Mouse (Mus musculus) limb, embryonic 14.5 days (tissue): ENCODE measurements around the gene Tex47. TPM values are rescaled to one million over a fixed set of nuclear protein-coding genes. Genes with fewer than 3 reads are reported as not detected.

Experiments
- ATAC-seq: fragments of 200-750 bp; cut with Nextera tagmentation; 2 replicates; pipeline ENCODE4 v1.8.0; 2017; ENCODE audit warnings: low read depth, moderate number of reproducible peaks, moderate TSS enrichment; ENCODE audit not compliant: low FRiP score
- DNase-seq: peaks from one replicate; pipeline ENCODE4 v3.0.0-alpha.2; 2015; ENCODE audit warnings: low spot score
- H3K27ac ChIP-seq: fragments of 300-500 bp; sonication (generic); replicated peaks from 2 replicates; pipeline ENCODE4 v1.5.1; 2014; ENCODE audit warnings: low read depth, mild to moderate bottlenecking, low read length, moderate library complexity, mixed read lengths
- H3K27me3 ChIP-seq: fragments of 300-500 bp; sonication (generic); 2 replicates; pipeline ENCODE4 v1.6.1; 2014; ENCODE audit warnings: low read length, mixed read lengths; ENCODE audit not compliant: control insufficient read depth, insufficient read depth
- H3K36me3 ChIP-seq: fragments of 300-500 bp; sonication (generic); 2 replicates; pipeline ENCODE4 v1.6.1; 2014; ENCODE audit warnings: mild to moderate bottlenecking, low read length, moderate library complexity, mixed read lengths; ENCODE audit not compliant: control insufficient read depth, insufficient read depth
- H3K4me1 ChIP-seq: fragments of 300-500 bp; sonication (generic); 2 replicates; pipeline ENCODE4 v1.6.1; 2014; ENCODE audit warnings: antibody characterized with exemption, low read length, mixed read lengths; ENCODE audit not compliant: control insufficient read depth, insufficient read depth
- H3K4me2 ChIP-seq: fragments of 300-500 bp; sonication (generic); replicated peaks from 2 replicates; pipeline ENCODE4 v1.6.1; 2014; ENCODE audit warnings: low read depth, mild to moderate bottlenecking, low read length, moderate library complexity; ENCODE audit not compliant: severe bottlenecking
- H3K4me3 ChIP-seq: fragments of 300-500 bp; sonication (generic); replicated peaks from 2 replicates; pipeline ENCODE4 v1.5.1; 2014; ENCODE audit warnings: low read length
- H3K9ac ChIP-seq: fragments of 300-500 bp; sonication (generic); 2 replicates; pipeline ENCODE4 v1.6.1; 2014; ENCODE audit warnings: mild to moderate bottlenecking, low read depth, low read length, moderate library complexity; ENCODE audit not compliant: severe bottlenecking
- H3K9me3 ChIP-seq: fragments of 300-500 bp; sonication (generic); 2 replicates; pipeline ENCODE4 v1.6.1; 2016; ENCODE audit warnings: low read length; ENCODE audit not compliant: control insufficient read depth
- POLR2A ChIP-seq: fragments of 200-500 bp; IDR thresholded peaks from 2 replicates; pipeline ENCODE4 v1.8.0; 2012; ENCODE audit warnings: inconsistent platforms, mild to moderate bottlenecking, moderate library complexity, borderline replicate concordance; ENCODE audit not compliant: insufficient read depth, insufficient read length; ENCODE audit errors: extremely low read depth
- WGBS: fragments of 180-500 bp; shearing (Covaris S2); extraction: QIAGEN DNeasy Blood & Tissue Kit; methylation state at CpG from one replicate; pipeline ENCODE4 v1.1.7; 2014; 5-methylcytosine and 5-hydroxymethylcytosine counted together
- polyA plus RNA-seq, 2 experiments: library from polyadenylated mRNA; depleted of rRNA in 1 of 2; stranded (reverse) in 1 of 2; unstranded in 1 of 2; fragments of >200 nt; fragmentation: Nextera tagmentation in 1 of 2; extraction: Ambion mirVana in 1 of 2; gene quantifications; 2 replicates each; pipeline versions ENCODE4 v1.2.1 to v1.2.3; 2012 to 2014

Gene Tex47
- polyA plus RNA-seq (2012; rRNA removed) (not detected in 2 replicates), polyA plus RNA-seq (2014; fragmentation: Nextera tagmentation; extraction: Ambion mirVana) (0.07 and 0.08 TPM in 2 replicates)

DNA sequence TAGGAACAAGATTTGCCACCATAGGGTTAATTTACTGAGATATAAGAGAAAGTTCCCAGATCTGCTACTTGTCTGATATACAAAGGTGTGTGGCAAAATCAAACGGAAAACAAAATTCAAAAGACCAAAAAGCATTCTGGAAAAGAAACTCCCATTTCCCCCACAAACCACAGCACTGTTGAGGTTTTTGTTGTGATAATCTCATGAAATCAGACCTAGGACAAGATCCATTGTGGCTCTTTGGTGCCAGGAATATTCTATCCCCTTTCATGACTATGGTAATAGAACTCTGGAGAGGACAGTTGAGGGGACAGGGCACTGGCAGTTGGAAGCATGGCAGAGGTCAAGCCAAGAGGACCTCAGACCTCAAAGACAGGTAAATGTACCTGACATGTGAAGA lies at the start of gene Tex47:
Tex47 (plus strand) TSS at position 301 of the 400 bp plus-strand sequence.
- H3K27me3 ChIP-seq: no peaks in the 10 kb centered on the region

DNA sequence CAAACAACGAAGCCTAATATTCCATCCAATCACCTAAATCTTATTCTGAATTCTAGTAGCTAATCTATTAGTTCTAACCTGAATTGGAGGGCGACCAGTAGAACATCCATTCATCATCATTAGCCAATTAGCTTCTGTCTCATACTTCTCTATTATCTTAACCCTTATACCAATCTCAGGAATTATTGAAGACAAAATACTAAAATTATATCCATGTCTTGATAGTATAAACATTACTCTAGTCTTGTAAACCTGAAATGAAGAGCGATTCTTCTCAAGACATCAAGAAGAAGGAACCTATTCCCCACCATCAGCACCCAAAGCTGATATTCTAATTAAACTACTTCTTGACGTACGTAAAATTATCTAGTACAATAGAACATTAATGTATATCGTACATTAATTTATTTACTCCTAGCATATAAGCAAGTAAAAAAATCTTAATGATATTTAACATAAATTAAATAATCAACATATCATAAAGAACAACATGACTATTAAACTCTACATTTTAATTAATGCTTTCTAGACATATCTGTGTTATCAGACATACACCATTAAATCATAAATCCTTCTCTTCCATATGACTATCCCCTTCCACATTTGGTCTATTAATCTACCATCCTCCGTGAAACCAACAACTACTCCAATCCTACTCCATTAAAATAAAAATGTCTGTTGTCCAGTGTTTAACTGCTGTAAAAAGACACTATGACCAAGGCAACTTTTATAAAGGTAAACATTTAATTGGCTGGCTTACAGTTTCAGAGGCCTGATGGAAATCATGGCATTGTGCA lies 27.1 kb upstream of the Tex47 start:
- Histone ChIP-seq H3K36me3 (no peaks in the 10 kb centered on the region), H3K4me3 (no peak overlapping the region), H3K4me2 (no peak overlapping the region), H3K9me3 (no peaks in the 10 kb centered on the region), H3K9ac (no peak overlapping the region), H3K27ac (no peak overlapping the region), H3K27me3 (no peaks in the 10 kb centered on the region), H3K4me1 (no peaks in the 10 kb centered on the region)
- no peak for TF ChIP-seq POLR2A
- ATAC-seq (no peak), DNase-seq (no peak)
- 88% methylated on average over 7 of the region's 7 CpGs for whole genome bisulfite sequencing

More for the DNA sequence above, at the start of gene Tex47:
- no peak for TF ChIP-seq POLR2A
- 68% methylated on average over 1 of the region's 1 CpGs for WGBS
- DNase-seq (no peak), ATAC-seq (no peak)
- Histone ChIP-seq H3K9ac (no peak within 1 kb of the TSS), H3K4me3 (no peak within 1 kb of the TSS), H3K36me3 (no peaks in the 10 kb centered on the region), H3K27ac (no peak within 1 kb of the TSS), H3K4me2 (no peak within 1 kb of the TSS), H3K4me1 (no peaks in the 10 kb centered on the region), H3K9me3 (no peaks in the 10 kb centered on the region)

DNA sequence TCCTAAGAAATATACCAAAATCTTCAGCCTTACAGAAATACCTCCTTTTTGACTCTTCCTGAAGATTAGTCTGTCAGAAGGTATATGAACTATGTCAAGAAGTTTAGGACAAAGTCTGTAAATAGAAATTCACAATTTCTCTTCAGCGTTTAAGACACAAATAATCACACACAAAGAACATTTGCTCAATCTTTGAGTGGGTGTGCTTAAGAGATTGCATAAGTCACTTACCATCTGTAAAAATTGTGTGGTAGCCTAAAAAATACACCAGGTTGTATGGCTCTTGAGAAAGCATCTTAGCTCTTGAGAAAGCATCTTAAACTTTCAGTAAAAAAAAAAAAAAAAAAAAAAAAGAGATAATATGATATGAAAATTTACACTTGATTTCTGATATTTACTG lies 19.6 kb upstream of the Tex47 start:
- Histone ChIP-seq H3K36me3 (no peaks in the 10 kb centered on the region), H3K27me3 (no peaks in the 10 kb centered on the region), H3K27ac (no peak overlapping the region), H3K4me2 (no peak overlapping the region), H3K9me3 (no peaks in the 10 kb centered on the region), H3K9ac (no peak overlapping the region), H3K4me1 (no peaks in the 10 kb centered on the region), H3K4me3 (no peak overlapping the region)
- DNase-seq (no peak), ATAC-seq (no peak)
- 91% methylated on average over 1 of the region's 1 CpGs for WGBS
- no peak for TF ChIP-seq POLR2A

GRCm38 (mm10) chr5:7302969-7303368 lies 950 bp upstream of the Tex47 start:
- Histone ChIP-seq H3K36me3 (no peaks in the 10 kb centered on the region), H3K9me3 (no peaks in the 10 kb centered on the region), H3K4me1 (no peaks in the 10 kb centered on the region), H3K4me3 (no peak overlapping the region), H3K4me2 (no peak overlapping the region), H3K27me3 (no peaks in the 10 kb centered on the region), H3K27ac (no peak overlapping the region), H3K9ac (no peak overlapping the region)
- no peak for TF ChIP-seq POLR2A
- ATAC-seq (no peak), DNase-seq (no peak)
- 61% methylated on average over 1 of the region's 1 CpGs for WGBS

DNA sequence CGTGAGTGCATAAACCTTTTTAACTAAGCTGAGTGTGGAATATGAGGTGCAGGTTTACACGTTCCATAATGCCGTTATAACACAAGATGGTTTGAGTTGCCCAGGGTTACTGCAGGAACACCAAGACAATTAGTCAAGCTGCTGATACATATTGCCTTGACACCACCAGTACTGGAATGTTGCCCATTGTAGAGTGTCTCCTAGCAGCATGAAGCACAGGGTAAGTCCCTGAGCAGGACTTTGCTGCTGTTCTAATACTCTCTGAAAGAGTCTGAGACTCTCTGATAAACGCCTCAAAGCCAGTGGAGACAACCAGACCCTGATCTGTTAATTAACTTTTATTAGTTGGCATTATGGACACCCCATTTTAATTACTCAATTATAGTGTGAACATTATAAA lies 21.7 kb downstream of the Tex47 start:
- DNase-seq: no peak
- Histone ChIP-seq H3K27me3 (no peaks in the 10 kb centered on the region), H3K4me1 (no peaks in the 10 kb centered on the region), H3K4me2 (no peak overlapping the region), H3K9ac (no peak overlapping the region), H3K9me3 (no peaks in the 10 kb centered on the region), H3K4me3 (no peak overlapping the region), H3K27ac (no peak overlapping the region), H3K36me3 (no peaks in the 10 kb centered on the region)
- no peak for TF ChIP-seq POLR2A
- ATAC-seq: no peak
- WGBS: 62% methylated on average over 4 of the region's 4 CpGs
